Mouse (Mus musculus) hindlimb bud, embryonic 11.5 days (tissue): ENCODE data around the gene Crk.

Experiments
- DNase-seq: peaks from one replicate; pipeline ENCODE4 v3.0.0-alpha.2; 2012; ENCODE audit warnings: low read depth, low spot score; ENCODE audit errors: extremely low spot score

Crk gene

GRCm38 (mm10) chr11:75655621-75656545, 23.2 kb upstream of the Crk start:
- DNase-seq = no peak

- no peak for DNase-seq
Observed at GRCm38 (mm10) chr11:75656621-75657590, 22.2 kb upstream of the Crk start.

- DNase-seq = no peak
Observed at GRCm38 (mm10) chr11:75657841-75658240, 21.2 kb upstream of the Crk start.

DNA sequence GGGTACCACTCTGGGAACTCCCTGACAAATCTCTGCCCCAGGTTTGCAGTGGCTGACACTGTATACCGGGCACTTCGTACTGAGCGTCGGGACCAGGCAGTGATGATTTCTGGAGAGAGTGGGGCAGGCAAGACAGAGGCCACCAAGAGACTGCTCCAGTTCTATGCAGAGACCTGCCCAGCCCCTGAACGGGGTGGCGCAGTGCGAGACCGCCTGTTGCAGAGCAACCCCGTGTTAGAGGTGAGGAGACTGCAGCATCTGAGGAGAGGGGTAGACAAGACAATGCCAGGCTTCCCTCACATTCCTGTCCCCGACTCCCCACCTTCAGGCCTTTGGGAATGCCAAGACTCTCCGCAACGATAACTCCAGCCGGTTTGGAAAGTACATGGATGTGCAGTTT, 20.7 kb upstream of the Crk start:
- DNase-seq = no peak

DNA sequence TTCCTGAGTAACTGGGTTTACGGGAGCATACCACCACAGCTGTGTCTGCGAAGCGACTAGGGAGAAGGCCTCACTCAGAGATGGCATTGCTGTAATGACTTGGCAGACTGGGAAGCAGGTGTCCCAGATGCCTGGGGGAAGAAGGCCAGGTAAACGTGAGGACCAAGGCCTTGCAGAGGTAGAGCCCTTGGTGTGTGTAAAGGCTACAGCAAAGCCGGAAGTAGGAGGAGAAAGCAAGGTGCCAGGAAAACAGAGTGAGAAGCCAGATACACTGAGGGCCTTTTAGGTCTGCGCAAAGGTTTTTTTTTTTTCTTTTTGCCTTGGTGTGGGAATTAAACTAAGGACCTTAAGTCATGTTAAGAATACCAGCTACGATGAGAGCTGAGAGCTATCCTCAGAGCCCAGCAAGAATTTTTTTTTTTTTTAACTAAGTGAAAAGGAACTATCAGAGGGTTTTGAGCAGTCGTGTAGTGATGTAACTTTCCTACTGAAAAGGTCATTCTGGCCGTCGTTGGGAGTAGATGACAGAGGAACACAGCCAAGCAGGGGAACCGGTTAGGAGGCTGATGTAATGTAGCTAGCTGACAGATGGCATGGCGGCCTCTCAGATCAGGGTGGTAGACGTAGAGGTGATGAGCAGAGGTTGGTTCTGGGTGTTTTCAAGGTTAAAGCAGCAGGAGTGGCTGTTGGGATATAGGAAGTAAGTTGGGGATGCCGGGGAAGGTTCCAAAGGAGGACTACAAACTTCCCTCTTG, 19.9 kb upstream of the Crk start:
- no peak for DNase-seq

DNA sequence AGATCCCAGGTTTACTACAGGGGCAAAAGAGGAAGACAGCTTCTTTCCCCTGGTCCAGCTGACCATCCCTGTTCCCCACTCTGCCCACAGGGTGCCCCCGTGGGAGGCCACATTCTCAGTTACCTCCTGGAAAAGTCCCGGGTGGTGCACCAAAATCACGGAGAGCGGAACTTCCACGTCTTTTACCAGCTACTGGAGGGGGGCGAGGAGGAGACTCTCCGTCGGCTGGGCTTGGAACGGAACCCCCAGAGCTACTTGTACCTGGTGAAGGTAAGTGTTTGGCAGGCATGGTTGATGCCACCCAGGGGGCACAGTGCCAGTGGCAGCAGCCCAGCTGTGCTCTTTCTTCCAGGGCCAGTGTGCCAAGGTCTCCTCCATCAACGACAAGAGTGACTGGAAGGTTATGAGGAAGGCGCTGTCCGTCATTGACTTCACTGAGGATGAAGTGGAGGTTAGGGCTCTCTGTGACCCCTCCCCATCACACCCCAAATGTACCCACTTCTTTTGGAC, 18.9 kb upstream of the Crk start:
- DNase-seq = no peak

DNA sequence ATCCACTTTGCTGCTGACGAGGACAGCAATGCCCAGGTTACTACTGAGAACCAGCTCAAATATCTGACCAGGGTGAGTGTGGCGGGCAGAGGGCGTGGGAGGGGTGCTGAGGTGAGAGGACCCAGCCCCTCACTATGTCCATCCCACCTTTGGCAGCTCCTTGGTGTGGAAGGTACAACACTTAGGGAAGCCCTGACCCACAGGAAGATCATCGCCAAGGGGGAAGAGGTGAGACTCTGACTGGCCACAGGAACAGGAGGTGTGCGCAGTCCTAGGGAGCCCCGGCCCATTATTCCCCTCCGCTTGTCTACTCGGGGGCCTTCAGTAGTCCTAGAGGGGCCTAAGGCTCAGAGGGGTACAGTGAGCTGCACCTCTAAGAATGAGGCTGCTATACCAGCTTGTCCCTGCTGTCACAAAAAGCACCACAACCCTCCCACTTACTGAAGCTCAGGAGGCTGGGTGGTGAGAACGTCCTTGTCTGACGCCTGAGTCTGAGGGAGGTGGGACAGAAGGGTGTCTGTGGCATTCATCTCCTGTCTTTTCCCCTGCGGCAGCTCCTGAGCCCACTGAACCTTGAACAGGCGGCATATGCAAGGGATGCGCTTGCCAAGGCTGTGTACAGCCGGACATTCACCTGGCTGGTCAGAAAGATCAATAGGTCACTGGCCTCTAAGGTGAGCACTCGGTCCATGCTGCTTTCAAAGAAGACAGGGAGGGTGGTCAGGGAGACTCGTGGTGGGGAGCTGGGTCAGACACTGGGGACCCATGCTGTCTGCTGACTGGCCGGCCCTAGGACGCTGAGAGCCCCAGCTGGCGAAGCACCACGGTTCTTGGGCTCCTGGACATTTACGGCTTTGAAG, 17.9 kb upstream of the Crk start:
- DNase-seq = no peak

DNA sequence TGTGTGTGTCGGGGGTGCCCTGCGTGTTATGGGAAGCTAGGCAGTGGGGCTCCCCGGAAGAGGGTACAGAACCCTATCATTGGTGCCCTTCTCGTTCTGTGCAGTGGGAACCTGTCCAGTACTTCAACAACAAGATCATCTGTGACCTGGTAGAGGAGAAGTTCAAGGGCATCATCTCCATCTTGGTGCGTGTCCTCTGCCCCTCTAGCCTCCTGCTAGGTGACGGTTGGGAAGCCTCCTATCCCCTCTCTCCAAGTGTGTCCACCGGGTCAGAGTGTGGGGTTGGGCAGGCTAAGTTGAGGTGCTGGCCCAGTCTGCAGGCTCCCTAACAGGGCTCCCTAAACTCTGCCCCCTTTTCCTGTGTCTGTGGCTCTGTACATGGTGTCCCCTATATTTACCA, 16.9 kb upstream of the Crk start:
- DNase-seq = no peak

DNA sequence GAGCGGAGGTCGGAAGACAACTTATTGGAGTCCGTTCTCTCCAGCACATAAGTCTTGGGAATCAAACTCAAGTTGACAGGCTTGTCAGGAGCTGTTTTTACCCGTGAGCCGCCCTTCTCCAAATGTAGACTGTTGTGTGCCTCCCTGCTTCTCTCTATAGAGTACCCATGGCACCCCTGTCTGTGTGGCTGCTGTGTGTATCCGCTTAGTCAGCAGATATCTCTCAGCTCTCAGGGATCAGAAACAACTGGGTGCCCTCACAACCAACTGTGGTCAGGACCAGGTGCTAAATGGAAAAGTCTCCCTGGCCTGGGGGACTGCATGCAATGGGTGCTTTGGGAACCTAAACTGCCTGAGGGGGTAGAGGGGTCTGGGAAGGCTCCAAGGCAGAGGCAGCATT, 12.8 kb upstream of the Crk start:
- DNase-seq = no peak

DNA sequence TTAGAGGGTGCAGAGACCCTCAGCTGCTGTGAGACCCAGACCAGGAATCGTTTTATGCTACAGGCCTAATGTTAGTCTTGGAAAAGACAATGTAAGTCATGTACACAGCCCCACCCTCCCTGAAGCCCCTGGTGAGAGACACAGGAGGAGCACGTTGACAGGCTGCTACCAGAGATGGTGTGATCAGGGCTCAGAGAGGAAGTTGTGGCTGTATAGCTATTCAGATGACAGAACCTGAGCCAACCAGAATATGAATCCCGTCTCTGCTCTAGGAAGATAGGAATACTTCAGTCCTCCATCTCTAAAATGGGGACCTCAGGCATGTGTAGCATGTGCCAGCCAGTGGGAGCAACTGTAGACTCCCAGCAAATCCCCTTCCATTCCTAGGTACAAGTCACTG, 10.4 kb upstream of the Crk start:
- no peak for DNase-seq

- no peak for DNase-seq
Observed at GRCm38 (mm10) chr11:75669176-75669852, 9.7 kb upstream of the Crk start.

DNA sequence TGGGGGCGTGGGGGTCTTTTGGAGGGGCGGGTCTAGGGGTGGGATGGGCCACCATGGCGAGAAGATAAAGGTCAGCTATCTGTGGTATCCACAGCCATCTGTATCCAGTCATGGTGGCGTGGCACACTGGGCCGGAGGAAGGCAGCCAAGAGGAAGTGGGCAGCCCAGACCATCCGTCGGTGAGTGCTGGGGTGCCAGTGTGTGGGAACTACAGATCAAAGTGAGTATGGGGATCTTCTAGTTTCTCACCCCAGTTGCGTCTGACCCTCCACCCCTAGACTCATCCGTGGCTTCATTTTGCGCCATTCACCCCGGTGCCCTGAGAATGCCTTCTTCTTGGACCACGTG, 9.2 kb upstream of the Crk start:
- DNase-seq = no peak

GRCm38 (mm10) chr11:75671426-75672180, 7.5 kb upstream of the Crk start:
- no peak for DNase-seq

GRCm38 (mm10) chr11:75673411-75673810, 5.6 kb upstream of the Crk start:
- no peak for DNase-seq

DNA sequence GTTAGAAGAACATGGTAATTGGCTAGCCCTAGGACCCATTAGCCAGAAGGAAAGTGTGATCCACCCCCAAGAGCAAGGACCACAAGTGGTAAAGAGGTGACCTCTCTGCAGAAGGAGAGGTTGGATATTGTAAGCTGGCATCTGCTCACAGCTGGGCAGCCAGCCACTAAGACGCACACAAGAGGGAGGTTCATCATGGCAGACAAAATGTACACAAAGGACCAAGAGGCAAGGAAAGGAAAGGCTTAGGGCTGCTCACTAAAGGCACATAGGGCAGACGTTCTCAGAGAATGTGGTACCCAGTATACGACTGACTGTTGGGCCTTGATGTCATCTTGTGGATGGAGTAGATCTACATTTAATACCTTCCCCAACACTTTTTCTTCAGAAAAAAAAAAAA, 4.2 kb upstream of the Crk start:
- no peak for DNase-seq

DNA sequence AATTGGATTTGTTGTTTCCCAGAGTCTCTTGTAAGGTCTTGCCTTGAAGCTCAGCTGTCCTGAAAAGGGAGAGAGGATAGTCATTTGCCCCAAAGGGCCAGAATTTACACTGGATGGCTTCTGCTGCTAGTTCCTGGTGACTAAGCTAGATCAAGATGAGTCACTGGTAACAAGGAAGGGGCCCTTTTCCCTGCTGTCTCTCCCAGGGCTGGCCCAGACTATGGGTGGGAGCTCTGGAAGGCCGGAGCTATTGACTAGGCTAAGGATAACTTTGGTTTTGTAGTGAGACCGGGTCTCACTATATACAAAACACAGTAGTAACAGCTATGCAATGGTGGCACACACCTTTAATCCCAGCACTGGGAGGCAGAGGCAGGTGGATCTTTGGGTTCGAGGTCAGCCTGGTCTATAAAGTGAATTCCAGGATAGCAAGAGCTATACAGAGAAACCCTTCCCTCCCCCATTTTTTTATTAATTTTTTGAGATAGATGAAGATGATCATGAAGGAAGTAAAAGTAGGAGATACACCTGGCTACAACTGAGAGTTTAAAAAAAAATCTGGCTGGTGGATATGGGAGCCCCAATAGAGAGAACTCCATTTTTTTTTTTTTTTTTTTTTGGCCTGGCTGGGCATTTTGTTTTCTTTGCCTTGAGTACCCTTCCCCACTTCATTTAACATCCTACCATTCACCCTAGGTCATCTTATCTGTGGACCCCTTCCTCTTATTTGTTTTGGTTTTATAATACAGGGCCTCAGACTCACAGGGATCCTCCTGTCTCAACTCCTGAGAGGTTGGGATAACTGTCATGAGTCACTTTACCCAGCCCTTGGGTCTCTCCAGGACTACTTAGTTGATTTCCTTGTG, 945 bp upstream of the Crk start:
- DNase-seq = no peak

GRCm38 (mm10) chr11:75679439-75680171, 546 bp downstream of the Crk start:
- DNase-seq = no peak
